Mouse (Mus musculus): Measurements from ENCODE around the gene Mei4. TPM values are rescaled to one million over a fixed set of nuclear protein-coding genes. Genes with fewer than 3 reads are reported as not detected.
A peak's percentile ranks its signal among the peaks of the same experiment; 100 is the strongest.

The Mei4 gene
- 3.7 and 4.2 TPM in 2 replicates for polyA plus RNA-seq (2015; fragmentation: Nextera tagmentation; extraction: Ambion mirVana)

GRCm38 (mm10) chr9:81863181-81863887, at the start of gene Mei4:
TSS of gene Mei4 (plus strand) at chr9:81863670.
- DNase-seq (ENCODE audit: low spot score): peak; percentile 94

GRCm38 (mm10) chr9:81819715-81820373, 43.6 kb upstream of the Mei4 start:
- no peak for DNase-seq (ENCODE audit: low spot score)

GRCm38 (mm10) chr9:81827560-81827959, 35.9 kb upstream of the Mei4 start:
- no peak for DNase-seq (ENCODE audit: low spot score)

- no peak for DNase-seq (ENCODE audit: low spot score)
Measured at GRCm38 (mm10) chr9:81834056-81834455, 29.4 kb upstream of the Mei4 start.

GRCm38 (mm10) chr9:81858861-81859260, 4.6 kb upstream of the Mei4 start:
- DNase-seq (ENCODE audit: low spot score): no peak

GRCm38 (mm10) chr9:81863888-81864234, 391 bp downstream of the Mei4 start:
- DNase-seq (ENCODE audit: low spot score): no peak

GRCm38 (mm10) chr9:81866032-81866431, 2.6 kb downstream of the Mei4 start:
- no peak for DNase-seq (ENCODE audit: low spot score)

- DNase-seq (ENCODE audit: low spot score): no peak
Measured at GRCm38 (mm10) chr9:81921456-81921855, 58.0 kb downstream of the Mei4 start.

GRCm38 (mm10) chr9:81924744-81925143, 61.3 kb downstream of the Mei4 start:
- no peak for DNase-seq (ENCODE audit: low spot score)

GRCm38 (mm10) chr9:81940533-81940932, 77.1 kb downstream of the Mei4 start:
- no peak for DNase-seq (ENCODE audit: low spot score)

- no peak for DNase-seq (ENCODE audit: low spot score)
Measured at GRCm38 (mm10) chr9:81945624-81946023, 82.2 kb downstream of the Mei4 start.

GRCm38 (mm10) chr9:81956858-81957257, 93.4 kb downstream of the Mei4 start:
- no peak for DNase-seq (ENCODE audit: low spot score)

GRCm38 (mm10) chr9:81957842-81958241, 94.4 kb downstream of the Mei4 start:
- no peak for DNase-seq (ENCODE audit: low spot score)

GRCm38 (mm10) chr9:81966765-81967164, 103.3 kb downstream of the Mei4 start:
- DNase-seq (ENCODE audit: low spot score): no peak

GRCm38 (mm10) chr9:81968935-81969334, 105.5 kb downstream of the Mei4 start:
- no peak for DNase-seq (ENCODE audit: low spot score)

GRCm38 (mm10) chr9:81982461-81982860, 119.0 kb downstream of the Mei4 start:
- no peak for DNase-seq (ENCODE audit: low spot score)

GRCm38 (mm10) chr9:82012991-82013390, 149.5 kb downstream of the Mei4 start:
- DNase-seq (ENCODE audit: low spot score): no peak

GRCm38 (mm10) chr9:82042515-82043056, 179.1 kb downstream of the Mei4 start:
- no peak for DNase-seq (ENCODE audit: low spot score)

GRCm38 (mm10) chr9:82044517-82044916, 181.0 kb downstream of the Mei4 start:
- no peak for DNase-seq (ENCODE audit: low spot score)

GRCm38 (mm10) chr9:82073832-82074231, 210.4 kb downstream of the Mei4 start:
- no peak for DNase-seq (ENCODE audit: low spot score)

GRCm38 (mm10) chr9:82075270-82075669, 211.8 kb downstream of the Mei4 start:
- no peak for DNase-seq (ENCODE audit: low spot score)

- DNase-seq (ENCODE audit: low spot score): no peak
Measured at GRCm38 (mm10) chr9:82096409-82096808, 232.9 kb downstream of the Mei4 start.

GRCm38 (mm10) chr9:82114865-82115264, 251.4 kb downstream of the Mei4 start:
- DNase-seq (ENCODE audit: low spot score): no peak
